ENCODE assay signal across 14 mouse cellular contexts in genomic region chr1:135763503-135764205, GRCm38 (mm10). TPM values are rescaled to one million over a fixed set of nuclear protein-coding genes. Genes with fewer than 3 reads are reported as not detected.
A peak's percentile ranks its signal among the peaks of the same experiment; 100 is the strongest.
DNase-seq lines count a peak whose midpoint lies in the region; ATAC-seq and TF ChIP-seq lines count a peak whose summit lies in the region.
"Had no signal": no experiment of that assay in that cellular context is flagged by ENCODE, and none has a peak within 500 bp of the region (broad histone marks: within the 10 kb centered on the region; RNA-seq: fewer than 3 reads in every experiment).

No protein-coding gene starts in this region.

- no peak overlapping the region for H3K4me3 ChIP-seq in gastrocnemius, adult 2 months
- H3K4me3 ChIP-seq in limb, embryonic 14.5 days (replicated peaks; ENCODE audit: low read length), result no peak overlapping the region
- H3K4me3 ChIP-seq in limb, embryonic 10.5 days, result no peak overlapping the region
- H3K4me3 ChIP-seq in heart, embryonic 15.5 days, result no peak overlapping the region
- H3K4me3 ChIP-seq in stomach, embryonic 15.5 days (replicated peaks), result no peak overlapping the region
- H3K4me3 ChIP-seq: layer of hippocampus, adult 2 months had no signal

- H3K4me1 ChIP-seq in limb, embryonic 14.5 days (ENCODE audit: control insufficient read depth, insufficient read depth, low read length), result peaks cover 20% of the 10 kb centered on the region
- H3K4me1 ChIP-seq in limb, embryonic 10.5 days, result peaks cover 40% of the 10 kb centered on the region
- peaks cover 41% of the 10 kb centered on the region for H3K4me1 ChIP-seq in heart, embryonic 15.5 days (replicated peaks)
- H3K4me1 ChIP-seq in stomach, embryonic 15.5 days, result peaks cover 28% of the 10 kb centered on the region

- peak; percentile 66 for DNase-seq in gastrocnemius, adult 2 months
- DNase-seq in gastrocnemius, postnatal 14 days, result no peak
- DNase-seq in limb, embryonic 14.5 days (ENCODE audit: low spot score), result peak; percentile 60
- DNase-seq in limb, embryonic 10.5 days (ENCODE audit: low spot score), result no peak
- no peak for DNase-seq in left cerebral cortex, adult 18-20 months (ENCODE audit: low spot score in 2 of 2)
- DNase-seq in adrenal gland, adult (ENCODE audit: inconsistent age in 2 of 2, low spot score in 1 of 2), result no peak
- DNase-seq: cerebellum, postnatal 36 days; spleen, adult 18-20 months; thymus, postnatal 36 days had no signal

- H3K9me3 ChIP-seq in limb, embryonic 14.5 days (ENCODE audit: control insufficient read depth, low read length), result no peaks in the 10 kb centered on the region
- no peaks in the 10 kb centered on the region for H3K9me3 ChIP-seq in limb, embryonic 10.5 days (replicated peaks)
- H3K9me3 ChIP-seq in heart, embryonic 15.5 days (replicated peaks), result no peaks in the 10 kb centered on the region
- H3K9me3 ChIP-seq in stomach, embryonic 15.5 days, result no peaks in the 10 kb centered on the region

- peak overlapping the region; percentile 97 for H3K27ac ChIP-seq in gastrocnemius, adult 2 months
- H3K27ac ChIP-seq in limb, embryonic 14.5 days (replicated peaks; ENCODE audit: low read depth, low read length), result no peak overlapping the region
- H3K27ac ChIP-seq in limb, embryonic 10.5 days, result no peak overlapping the region
- peak overlapping the region; percentile 15; the same call in 1 of the 2 replicates for H3K27ac ChIP-seq in heart, embryonic 15.5 days
- H3K27ac ChIP-seq in stomach, embryonic 15.5 days, result peak overlapping the region; percentile 5
- H3K27ac ChIP-seq: macrophage had no signal

- no peak overlapping the region for H3K4me2 ChIP-seq in limb, embryonic 14.5 days (replicated peaks; ENCODE audit: low read depth, low read length, severe bottlenecking)
- H3K4me2 ChIP-seq in heart, embryonic 15.5 days, result no peak overlapping the region
- H3K4me2 ChIP-seq in stomach, embryonic 15.5 days, result no peak overlapping the region

- H3K27me3 ChIP-seq in limb, embryonic 14.5 days (ENCODE audit: control insufficient read depth, insufficient read depth, low read length), result no peaks in the 10 kb centered on the region
- H3K27me3 ChIP-seq in limb, embryonic 10.5 days (ENCODE audit: low read depth, poor library complexity, severe bottlenecking), result peaks cover 25% of the 10 kb centered on the region
- no peaks in the 10 kb centered on the region for H3K27me3 ChIP-seq in heart, embryonic 15.5 days
- no peaks in the 10 kb centered on the region for H3K27me3 ChIP-seq in stomach, embryonic 15.5 days (replicated peaks)

- TF ChIP-seq CTCF in gastrocnemius, adult 2 months (IDR thresholded peaks at IDR 0.05), result no peak

- H3K36me3 ChIP-seq in limb, embryonic 14.5 days (ENCODE audit: control insufficient read depth, insufficient read depth, low read length), result peaks cover 5% of the 10 kb centered on the region
- peaks cover 4% of the 10 kb centered on the region for H3K36me3 ChIP-seq in limb, embryonic 10.5 days
- 0 out of 2 replicates have a peak, but pooled peaks cover 2% of the 10 kb centered on the region for H3K36me3 ChIP-seq in heart, embryonic 15.5 days
- no peaks in the 10 kb centered on the region; the same call in 1 of the 2 replicates for H3K36me3 ChIP-seq in stomach, embryonic 15.5 days

- ATAC-seq in limb, embryonic 14.5 days (ENCODE audit: low FRiP score, low read depth), result peak; percentile 24; the same call in 1 of the 2 replicates
- ATAC-seq in heart, embryonic 15.5 days (replicated peaks; ENCODE audit: insufficient number of reproducible peaks, insufficient read depth, low FRiP score, low read depth), result no peak
- no peak for ATAC-seq in stomach, embryonic 15.5 days (ENCODE audit: insufficient read depth, low FRiP score, low read depth)
- ATAC-seq: forebrain, embryonic 16.5 days had no signal

- intact Hi-C loops in gastrocnemius, adult 2 months (cut with DNase I), result no loop called here
- intact Hi-C loops in gastrocnemius, postnatal 14 days (cut with DNase I; ENCODE audit: low total_unique reads), result no loop called here

- TF ChIP-seq POLR2A in limb, embryonic 14.5 days (IDR thresholded peaks at IDR 0.05; ENCODE audit: borderline replicate concordance, extremely low read depth, insufficient read depth, insufficient read length), result no peak

- WGBS in limb, embryonic 14.5 days, result 68% methylated on average over 9 of the region's 9 CpGs
- WGBS in limb, embryonic 10.5 days, result 65% methylated on average over 9 of the region's 9 CpGs
- 70% methylated on average over 9 of the region's 9 CpGs for WGBS in heart, embryonic 15.5 days
- WGBS in stomach, embryonic 15.5 days, result 55% methylated on average over 9 of the region's 9 CpGs

- no peak overlapping the region for H3K9ac ChIP-seq in limb, embryonic 14.5 days (ENCODE audit: low read depth, low read length, severe bottlenecking)
- H3K9ac ChIP-seq in heart, embryonic 15.5 days, result no peak overlapping the region
- H3K9ac ChIP-seq in stomach, embryonic 15.5 days, result no peak overlapping the region

RNA-seq across cellular contexts. Expression of gene Phlda3, which starts 2.3 kb away (rescaled TPM):
- 100 to 1,000 TPM in 1 of 2 experiments, 10 to 100 TPM in 1; 78.0 to 140 TPM for total RNA-seq in gastrocnemius, adult 2 months (2021)
- 10 to 100 TPM; 25.4 to 39.5 TPM for total RNA-seq in gastrocnemius, postnatal 14 days (2021)
- 60.6 and 69.1 TPM in 2 replicates for polyA plus RNA-seq in limb, embryonic 14.5 days (2012; rRNA removed)
- polyA plus RNA-seq in limb, embryonic 14.5 days (2014; fragmentation: Nextera tagmentation; extraction: Ambion mirVana), result 85.1 and 87.4 TPM in 2 replicates
- polyA plus RNA-seq in limb, embryonic 10.5 days (2016; fragmentation: Nextera tagmentation; extraction: Ambion mirVana), result 30.2 and 33.0 TPM in 2 replicates
- 70.5 and 85.0 TPM in 2 replicates for polyA plus RNA-seq in heart, embryonic 15.5 days (2015; fragmentation: Nextera tagmentation; extraction: Ambion mirVana)
- 79.8 and 95.3 TPM in 2 replicates for polyA plus RNA-seq in stomach, embryonic 15.5 days (2015; fragmentation: Nextera tagmentation; extraction: Ambion mirVana)
- total RNA-seq in left cerebral cortex, adult 18-20 months (2021), result 10 to 100 TPM; 19.7 to 21.4 TPM

RNA-seq across cellular contexts. Expression of gene Tnni1, which starts 15.6 kb away (rescaled TPM):
- 100 to 1,000 TPM; 184 to 604 TPM for total RNA-seq in gastrocnemius, adult 2 months (2021)
- 100 to 1,000 TPM; 204 to 373 TPM for total RNA-seq in gastrocnemius, postnatal 14 days (2021)
- 349 and 357 TPM in 2 replicates for polyA plus RNA-seq in limb, embryonic 14.5 days (2012; rRNA removed)
- polyA plus RNA-seq in limb, embryonic 14.5 days (2014; fragmentation: Nextera tagmentation; extraction: Ambion mirVana), result 300 and 419 TPM in 2 replicates
- 8.3 and 12.7 TPM in 2 replicates for polyA plus RNA-seq in limb, embryonic 10.5 days (2016; fragmentation: Nextera tagmentation; extraction: Ambion mirVana)
- polyA plus RNA-seq in heart, embryonic 15.5 days (2015; fragmentation: Nextera tagmentation; extraction: Ambion mirVana), result 3,693 and 4,133 TPM in 2 replicates
- 8.8 and 15.3 TPM in 2 replicates for polyA plus RNA-seq in stomach, embryonic 15.5 days (2015; fragmentation: Nextera tagmentation; extraction: Ambion mirVana)
- 1 to 10 TPM; 1.5 to 1.7 TPM for total RNA-seq in left cerebral cortex, adult 18-20 months (2021)
- polyA plus RNA-seq: forebrain, embryonic 16.5 days; macrophage had no signal

RNA-seq across cellular contexts. Expression of gene Csrp1, which starts 43.8 kb away (rescaled TPM):
- 10 to 100 TPM; 18.9 to 25.0 TPM for total RNA-seq in gastrocnemius, adult 2 months (2021)
- 10 to 100 TPM; 40.6 to 53.4 TPM for total RNA-seq in gastrocnemius, postnatal 14 days (2021)
- 120 and 123 TPM in 2 replicates for polyA plus RNA-seq in limb, embryonic 14.5 days (2012; rRNA removed)
- 95.6 and 102 TPM in 2 replicates for polyA plus RNA-seq in limb, embryonic 14.5 days (2014; fragmentation: Nextera tagmentation; extraction: Ambion mirVana)
- 46.3 and 54.4 TPM in 2 replicates for polyA plus RNA-seq in limb, embryonic 10.5 days (2016; fragmentation: Nextera tagmentation; extraction: Ambion mirVana)
- polyA plus RNA-seq in heart, embryonic 15.5 days (2015; fragmentation: Nextera tagmentation; extraction: Ambion mirVana), result 149 and 169 TPM in 2 replicates
- polyA plus RNA-seq in stomach, embryonic 15.5 days (2015; fragmentation: Nextera tagmentation; extraction: Ambion mirVana), result 225 and 236 TPM in 2 replicates
- total RNA-seq in left cerebral cortex, adult 18-20 months (2021), result 100 to 1,000 TPM; 219 to 238 TPM

RNA-seq across cellular contexts. Expression of gene Lad1, which starts 54.7 kb away (rescaled TPM):
- not detected for total RNA-seq in gastrocnemius, adult 2 months (2021)
- total RNA-seq in gastrocnemius, postnatal 14 days (2021), result under 1 TPM; 0.16 to 0.22 TPM
- polyA plus RNA-seq in limb, embryonic 14.5 days (2012; rRNA removed), result 10.9 and 12.2 TPM in 2 replicates
- 20.9 and 25.9 TPM in 2 replicates for polyA plus RNA-seq in limb, embryonic 14.5 days (2014; fragmentation: Nextera tagmentation; extraction: Ambion mirVana)
- polyA plus RNA-seq in limb, embryonic 10.5 days (2016; fragmentation: Nextera tagmentation; extraction: Ambion mirVana), result 5.1 and 6.0 TPM in 2 replicates
- 3.2 and 5.8 TPM in 2 replicates for polyA plus RNA-seq in heart, embryonic 15.5 days (2015; fragmentation: Nextera tagmentation; extraction: Ambion mirVana)
- 95.0 and 97.1 TPM in 2 replicates for polyA plus RNA-seq in stomach, embryonic 15.5 days (2015; fragmentation: Nextera tagmentation; extraction: Ambion mirVana)
- 1 to 10 TPM in 1 of 2 experiments, under 1 TPM in 1; 0.96 to 1.3 TPM for total RNA-seq in left cerebral cortex, adult 18-20 months (2021)

Comparison
In these comparisons a context has a peak if more than half of its experiments do, and no peak if none do; other contexts are left out.
1. DNase-seq: peak in gastrocnemius, adult 2 months (single experiment) and limb, embryonic 14.5 days (single experiment); none in gastrocnemius, postnatal 14 days (single experiment), limb, embryonic 10.5 days (single experiment), left cerebral cortex, adult 18-20 months (0 of 2) and adrenal gland, adult (0 of 2).
2. RNA of gene Tnni1, which starts 15.6 kb away (polyA plus RNA-seq): 3,693 to 4,133 TPM in heart, embryonic 15.5 days and 300 to 419 TPM in limb, embryonic 14.5 days; 8.8 to 15.3 TPM in stomach, embryonic 15.5 days and 8.3 to 12.7 TPM in limb, embryonic 10.5 days; every median in the first group is over 10 times any median in the second.
3. H3K27ac ChIP-seq: peak in gastrocnemius, adult 2 months (single experiment), heart, embryonic 15.5 days (single experiment) and stomach, embryonic 15.5 days (single experiment); none in limb, embryonic 14.5 days (single experiment) and limb, embryonic 10.5 days (single experiment).